Mouse (Mus musculus) kidney, postnatal 0 days (tissue): ENCODE data around the gene Yipf4. TPM values are rescaled to one million over a fixed set of nuclear protein-coding genes. Genes with fewer than 3 reads are reported as not detected.
A peak's percentile ranks its signal among the peaks of the same experiment; 100 is the strongest.

Experiments
- ATAC-seq: fragments of 200-750 bp; cut with Nextera tagmentation; replicated peaks from 2 replicates; pipeline ENCODE4 v1.8.0; 2017; ENCODE audit warnings: low read depth, moderate number of reproducible peaks, moderate TSS enrichment, moderate library complexity; ENCODE audit not compliant: low FRiP score
- DNase-seq: peaks from one replicate; pipeline ENCODE4 v3.0.0-alpha.2; 2016; ENCODE audit warnings: low spot score
- H3K27ac ChIP-seq: fragments of 300-500 bp; sonication (generic); 2 replicates; pipeline ENCODE4 v1.5.1; 2014; ENCODE audit warnings: mild to moderate bottlenecking
- H3K27me3 ChIP-seq: fragments of 300-500 bp; sonication (generic); 2 replicates; pipeline ENCODE4 v1.6.1; 2014; ENCODE audit warnings: low read length, mixed read lengths; ENCODE audit not compliant: insufficient read depth
- H3K36me3 ChIP-seq: fragments of 300-500 bp; sonication (generic); 2 replicates; pipeline ENCODE4 v1.6.1; 2014; ENCODE audit warnings: low read length, mixed read lengths; ENCODE audit not compliant: insufficient read depth
- H3K4me1 ChIP-seq: fragments of 300-500 bp; sonication (generic); replicated peaks from 2 replicates; pipeline ENCODE4 v1.6.1; 2014; ENCODE audit warnings: antibody characterized with exemption, low read length, mixed read lengths; ENCODE audit not compliant: insufficient read depth
- H3K4me2 ChIP-seq: fragments of 300-500 bp; sonication (generic); 2 replicates; pipeline ENCODE4 v1.6.1; 2014; ENCODE audit warnings: mild to moderate bottlenecking, low read length, moderate library complexity, mixed read lengths
- H3K4me3 ChIP-seq: fragments of 300-500 bp; sonication (generic); replicated peaks from 2 replicates; pipeline ENCODE4 v1.5.1; 2014; ENCODE audit warnings: low read depth, low read length
- H3K9ac ChIP-seq: fragments of 300-500 bp; sonication (generic); 2 replicates; pipeline ENCODE4 v1.6.1; 2014; ENCODE audit warnings: low read depth, low read length
- H3K9me3 ChIP-seq: fragments of 300-500 bp; sonication (generic); replicated peaks from 2 replicates; pipeline ENCODE4 v1.6.1; 2016; ENCODE audit warnings: low read length, inconsistent platforms, mixed read lengths
- CTCF ChIP-seq: IDR thresholded peaks from 2 replicates; pipeline ENCODE4 v1.5.1; 2016; ENCODE audit warnings: antibody characterized with exemption, low read depth, mild to moderate bottlenecking, moderate library complexity
- WGBS: fragments of 180-500 bp; shearing (Covaris S2); extraction: QIAGEN DNeasy Blood & Tissue Kit; methylation state at CpG from one replicate; pipeline ENCODE4 v1.1.7; 2014; 5-methylcytosine and 5-hydroxymethylcytosine counted together
- polyA plus RNA-seq: library from polyadenylated mRNA; unstranded; fragments of >200 nt; fragmentation: Nextera tagmentation; extraction: Ambion mirVana; gene quantifications from 2 replicates; pipeline ENCODE4 v1.2.1, GENCODE M21; 2015

Yipf4 gene
- polyA plus RNA-seq, 1 experiment from 2014 or later: 108 TPM

DNA sequence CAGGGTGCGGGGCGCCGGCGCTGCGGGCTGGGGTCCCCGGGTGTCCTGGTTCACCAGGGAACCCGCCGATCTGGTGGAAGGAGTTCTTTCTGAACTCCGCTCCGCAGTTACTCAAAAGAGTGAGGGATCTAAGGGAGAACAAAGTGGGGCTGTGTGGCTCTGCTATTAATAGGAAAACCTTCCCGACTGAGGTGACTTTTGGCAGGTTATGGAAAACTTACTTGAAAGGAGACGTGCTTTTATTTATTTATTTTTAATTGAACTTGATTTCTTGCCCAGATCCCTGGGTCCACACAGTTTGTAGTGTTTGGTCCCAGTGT is 568 bp downstream of the Yipf4 start:
- peak overlapping the region; percentile 64 for H3K4me2 ChIP-seq
- no peak for ATAC-seq
- H3K9me3 ChIP-seq: no peaks in the 10 kb centered on the region
- H3K4me1 ChIP-seq: no peaks in the 10 kb centered on the region
- peak overlapping the region; percentile 68 for H3K4me3 ChIP-seq
- H3K9ac ChIP-seq: peak overlapping the region; percentile 82
- peak; percentile 30 for DNase-seq
- peaks cover 16% of the 10 kb centered on the region for H3K36me3 ChIP-seq
- 0% methylated on average over 12 of the region's 12 CpGs for WGBS
- no peak for TF ChIP-seq CTCF
- H3K27ac ChIP-seq: peak overlapping the region; percentile 90
- no peaks in the 10 kb centered on the region for H3K27me3 ChIP-seq

DNA sequence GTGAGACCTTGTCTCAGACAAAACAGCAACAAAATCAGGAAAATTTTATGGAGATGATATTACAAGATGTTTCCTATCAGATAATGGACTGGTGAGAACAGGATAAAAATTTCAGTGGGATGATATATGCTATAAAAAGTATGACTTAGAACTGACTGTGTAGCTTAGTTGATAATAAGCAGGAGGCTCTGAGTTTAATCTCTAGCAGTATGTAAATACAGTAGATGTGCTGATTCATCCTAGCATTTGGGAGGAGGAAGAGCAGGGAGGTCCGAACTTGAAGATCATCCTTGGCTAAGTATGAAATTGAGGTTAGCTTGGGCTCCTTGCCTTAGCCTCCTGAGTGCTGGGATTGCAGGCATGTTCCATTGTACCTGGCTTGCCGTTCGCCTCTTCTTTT is 2.3 kb downstream of the Yipf4 start:
- H3K27me3 ChIP-seq: no peaks in the 10 kb centered on the region
- peaks cover 25% of the 10 kb centered on the region for H3K36me3 ChIP-seq
- no peak overlapping the region for H3K4me2 ChIP-seq
- no peak overlapping the region for H3K4me3 ChIP-seq
- no peak for TF ChIP-seq CTCF
- H3K27ac ChIP-seq: no peak overlapping the region
- no peaks in the 10 kb centered on the region for H3K4me1 ChIP-seq
- no peaks in the 10 kb centered on the region for H3K9me3 ChIP-seq
- ATAC-seq (no peak), DNase-seq (no peak)
- H3K9ac ChIP-seq: no peak overlapping the region
- WGBS: 98% methylated on average over 3 of the region's 3 CpGs

DNA sequence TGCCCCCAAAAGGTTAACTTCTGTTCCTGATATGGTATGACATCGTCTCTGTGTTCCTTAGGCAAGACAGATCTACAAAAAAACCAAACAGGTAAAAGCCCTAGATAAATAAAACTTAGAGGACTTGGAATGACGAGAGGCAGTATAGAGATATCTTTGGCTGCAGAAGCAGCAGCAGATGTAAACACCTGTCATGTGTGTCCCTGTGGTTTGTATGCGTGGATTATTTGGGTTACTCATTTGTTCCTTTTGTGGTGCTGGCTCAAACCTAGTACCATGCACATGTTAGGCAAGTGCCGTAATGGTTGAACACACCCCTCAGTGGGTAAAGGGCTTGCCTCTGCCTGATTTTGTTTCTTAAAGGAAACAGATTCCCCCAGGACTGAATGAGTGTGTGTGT is 10.9 kb downstream of the Yipf4 start:
- no peak for TF ChIP-seq CTCF
- Histone ChIP-seq H3K4me2 (no peak overlapping the region), H3K9me3 (no peaks in the 10 kb centered on the region), H3K27ac (no peak overlapping the region), H3K9ac (no peak overlapping the region), H3K36me3 (peaks cover 12% of the 10 kb centered on the region), H3K4me1 (no peaks in the 10 kb centered on the region), H3K27me3 (no peaks in the 10 kb centered on the region), H3K4me3 (no peak overlapping the region)
- 89% methylated on average over 4 of the region's 4 CpGs for WGBS
- DNase-seq: no peak
- ATAC-seq: no peak

DNA sequence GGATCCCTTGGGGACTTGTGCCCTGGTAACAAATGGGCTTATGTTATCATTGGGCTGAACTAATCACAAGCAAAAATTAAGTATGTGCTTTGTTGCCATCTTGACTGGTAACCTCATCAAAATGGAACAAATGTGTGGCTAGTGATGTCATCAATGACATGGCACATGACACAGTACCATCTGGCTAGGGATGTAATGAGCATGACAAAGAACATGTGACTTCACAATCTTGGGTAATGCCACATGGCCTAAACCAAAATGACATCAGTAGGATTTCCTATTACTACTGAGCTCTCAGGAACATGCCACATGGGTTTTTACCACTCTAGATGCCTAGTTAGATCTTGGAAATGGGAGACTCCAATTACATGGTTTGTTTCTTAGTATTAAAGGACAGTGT is 11.8 kb downstream of the Yipf4 start:
- no peaks in the 10 kb centered on the region for H3K27me3 ChIP-seq
- TF ChIP-seq CTCF: no peak
- H3K4me1 ChIP-seq: no peaks in the 10 kb centered on the region
- no peak overlapping the region for H3K9ac ChIP-seq
- H3K4me2 ChIP-seq: no peak overlapping the region
- H3K36me3 ChIP-seq: peaks cover 7% of the 10 kb centered on the region; the same call in 1 of the 2 replicates
- H3K4me3 ChIP-seq: no peak overlapping the region
- no peak overlapping the region for H3K27ac ChIP-seq
- no peaks in the 10 kb centered on the region for H3K9me3 ChIP-seq
- no peak for DNase-seq
- ATAC-seq: no peak

- 66% methylated on average over 2 of the region's 2 CpGs for WGBS
- H3K27me3 ChIP-seq: no peaks in the 10 kb centered on the region
- no peak for DNase-seq
- H3K9me3 ChIP-seq: no peaks in the 10 kb centered on the region
- ATAC-seq: no peak
- TF ChIP-seq CTCF: no peak
- H3K27ac ChIP-seq: no peak overlapping the region
- H3K4me1 ChIP-seq: no peaks in the 10 kb centered on the region
- no peak overlapping the region for H3K4me2 ChIP-seq
- no peaks in the 10 kb centered on the region for H3K36me3 ChIP-seq
- H3K9ac ChIP-seq: no peak overlapping the region
- no peak overlapping the region for H3K4me3 ChIP-seq
Measured at GRCm38 (mm10) chr17:74507934-74508333, 18.6 kb downstream of the Yipf4 start.

DNA sequence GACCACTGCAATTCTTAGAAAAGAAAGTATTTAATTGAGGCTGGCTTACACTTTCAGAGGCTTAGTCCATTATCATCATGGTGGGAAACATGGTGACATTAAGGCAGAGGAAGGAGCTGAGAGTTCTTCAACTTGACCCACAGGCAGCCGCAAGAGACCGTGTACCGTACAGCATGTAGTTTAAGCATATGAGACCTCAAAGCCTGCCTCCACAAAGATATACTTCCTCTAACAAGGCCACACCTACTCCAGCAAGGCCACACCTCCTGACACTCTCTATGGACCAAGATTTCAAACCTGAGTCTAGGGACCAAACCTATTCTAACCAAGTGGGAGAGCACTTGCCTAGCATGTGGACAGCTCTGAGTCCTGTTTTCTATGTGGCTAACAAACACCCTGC is 19.3 kb downstream of the Yipf4 start:
- H3K27ac ChIP-seq: no peak overlapping the region
- no peaks in the 10 kb centered on the region for H3K9me3 ChIP-seq
- no peaks in the 10 kb centered on the region for H3K27me3 ChIP-seq
- TF ChIP-seq CTCF: no peak
- no peak overlapping the region for H3K4me2 ChIP-seq
- H3K4me3 ChIP-seq: no peak overlapping the region
- H3K4me1 ChIP-seq: no peaks in the 10 kb centered on the region
- WGBS: 84% methylated on average over 3 of the region's 3 CpGs
- DNase-seq: no peak
- H3K36me3 ChIP-seq: no peaks in the 10 kb centered on the region
- no peak overlapping the region for H3K9ac ChIP-seq
- ATAC-seq: no peak

- TF ChIP-seq CTCF: no peak
- no peak for ATAC-seq
Measured at GRCm38 (mm10) chr17:74512308-74512707, 23.0 kb downstream of the Yipf4 start.

More at GRCm38 (mm10) chr17:74512308-74512707, 23.0 kb downstream of the Yipf4 start:
- no peaks in the 10 kb centered on the region for H3K27me3 ChIP-seq
- no peak overlapping the region for H3K9ac ChIP-seq
- H3K4me2 ChIP-seq: no peak overlapping the region
- DNase-seq: no peak
- H3K36me3 ChIP-seq: no peaks in the 10 kb centered on the region
- 75% methylated on average over 2 of the region's 2 CpGs for WGBS
- no peak overlapping the region for H3K27ac ChIP-seq
- no peak overlapping the region for H3K4me3 ChIP-seq
- H3K9me3 ChIP-seq: no peaks in the 10 kb centered on the region
- H3K4me1 ChIP-seq: no peaks in the 10 kb centered on the region
